ENCODE assay signal across 9 mouse cellular contexts in the genomic region with DNA sequence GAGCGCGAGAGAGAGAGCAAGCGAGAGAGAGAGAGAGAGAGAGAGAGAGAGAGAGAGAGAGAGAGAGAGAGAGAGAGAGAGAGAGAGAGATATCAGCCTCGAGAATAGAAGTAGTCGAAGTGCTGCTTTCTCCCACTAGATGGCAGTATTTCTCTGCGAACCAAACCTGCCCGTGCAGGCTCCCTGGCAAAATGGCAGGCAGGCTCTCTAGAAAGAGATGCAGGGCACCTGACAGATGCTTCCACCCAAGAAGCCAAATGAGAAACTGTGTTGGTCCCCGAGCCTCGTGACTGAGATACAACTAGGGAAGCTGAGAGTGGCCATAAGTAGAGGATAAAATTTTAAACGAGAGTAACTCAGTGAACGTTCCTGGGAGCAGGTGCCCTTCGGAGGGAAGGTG. TPM values are rescaled to one million over a fixed set of nuclear protein-coding genes. Genes with fewer than 3 reads are reported as not detected.
DNase-seq lines count a peak whose midpoint lies in the region; TF ChIP-seq lines count a peak whose summit lies in the region.
"Had no signal": no experiment of that assay in that cellular context is flagged by ENCODE, and none has a peak within 500 bp of the region (broad histone marks: within the 10 kb centered on the region; RNA-seq: fewer than 3 reads in every experiment).

No protein-coding gene starts in this region.

- H3K36me3 ChIP-seq in CH12.LX (replicated peaks in 1 of 2; ENCODE audit: control insufficient read depth in 1 of 2, insufficient read depth in 1 of 2, low read length in 1 of 2): no peaks in the 10 kb centered on the region
- H3K36me3 ChIP-seq: hindbrain, embryonic 15.5 days had no signal

- H3K9ac ChIP-seq in CH12.LX (ENCODE audit: insufficient read depth, low read depth): no peak overlapping the region
- H3K9ac ChIP-seq: hindbrain, embryonic 15.5 days had no signal

- 0 out of 4 replicates have a peak, but pooled peaks cover 0 to 3% of the 10 kb centered on the region in 2 experiments for H3K4me1 ChIP-seq in CH12.LX (ENCODE audit: control insufficient read depth in 1 of 2, insufficient read depth in 2 of 2)

- TF ChIP-seq POLR2A in CH12.LX (IDR thresholded peaks at IDR 0.05; ENCODE audit: low read depth, low read length): no peak

- dilution Hi-C loops in CH12.LX (cut with MboI; ENCODE audit: extremely low pct_ligation_motif_present, extremely low pct_unique_long_range_greater_than_20kb, low sequenced_read_pairs): no loop called here

- in situ Hi-C loops in CH12.LX (cut with MboI; ENCODE audit: low pct_ligation_motif_present, low pct_unique_long_range_greater_than_20kb, low sequenced_read_pairs): loop anchor here (5.0 to 10.0 kb wide), 2 partner anchors 233 to 271 kb away; no protein-coding TSS in a partner anchor

- H3K9me3 ChIP-seq in CH12.LX (replicated peaks; ENCODE audit: low read length): peaks cover 12% of the 10 kb centered on the region
- H3K9me3 ChIP-seq: hindbrain, embryonic 15.5 days had no signal

- peak; percentile 45 to 91 for TF ChIP-seq CTCF in CH12.LX (conservative IDR thresholded peaks at IDR 0.05 in 1 of 2, IDR thresholded peaks at IDR 0.05 in 1 of 2; ENCODE audit: low read depth in 2 of 2, low read length in 2 of 2)

- no peak for TF ChIP-seq EP300 in CH12.LX (IDR thresholded peaks at IDR 0.05; ENCODE audit: low read length)

- TF ChIP-seq RAD21 in CH12.LX (IDR thresholded peaks at IDR 0.05; ENCODE audit: low read depth, low read length): peak; percentile 90

- peak overlapping the region; percentile 88 for H3K4me2 ChIP-seq in CH12.LX (ENCODE audit: insufficient read depth, low read depth, poor library complexity, severe bottlenecking)
- H3K4me2 ChIP-seq: hindbrain, embryonic 15.5 days had no signal

- H3K27me3 ChIP-seq in CH12.LX (replicated peaks): peaks cover 37% of the 10 kb centered on the region

- no peaks in the 10 kb centered on the region for H3K79me2 ChIP-seq in CH12.LX (replicated peaks; ENCODE audit: control insufficient read depth, extremely low read depth, insufficient read depth, poor library complexity, severe bottlenecking)

- no peak overlapping the region for H3K4me3 ChIP-seq in CH12.LX (replicated peaks in 1 of 3; ENCODE audit: low read depth in 2 of 3, low read length in 2 of 3, poor library complexity in 1 of 3)
- H3K4me3 ChIP-seq: hindbrain, embryonic 15.5 days had no signal

- peak; percentile 81 for DNase-seq in CH12.LX (ENCODE audit: extremely low read depth)
- peak; percentile 61 for DNase-seq in adrenal gland, adult 2 months
- peak; percentile 61 for DNase-seq in embryo, embryonic 11.5 days (ENCODE audit: low read depth, low spot score)
- peak; percentile 70 for DNase-seq in heart, adult 8-10 months (ENCODE audit: low spot score)
- peak; percentile 71 for DNase-seq in layer of hippocampus, adult 9-10 months (ENCODE audit: low spot score)
- DNase-seq in lung, postnatal 14 days: peak; percentile 75
- DNase-seq in retina, postnatal 1 day: peak; percentile 89
- peak; percentile 46 for DNase-seq in urinary bladder, postnatal 25 days (ENCODE audit: low spot score)

- H3K27ac ChIP-seq in CH12.LX (ENCODE audit: insufficient read depth, low read depth): no peak overlapping the region
- H3K27ac ChIP-seq: hindbrain, embryonic 15.5 days had no signal

TF ChIP-seq in CH12.LX, 34 proteins besides CTCF, POLR2A, EP300 and RAD21:
- no peak; the same call in 1 of the 2 replicates for TF ChIP-seq MXI1 (IDR thresholded peaks at IDR 0.05; ENCODE audit: low read depth, low read length)
- no peak for TF ChIP-seq POLR2AphosphoS2 (IDR thresholded peaks at IDR 0.05; ENCODE audit: low read depth, low read length)
- no peak for TF ChIP-seq PAX5 (IDR thresholded peaks at IDR 0.05; ENCODE audit: low read length)
- no peak for TF ChIP-seq ZMIZ1 (IDR thresholded peaks at IDR 0.05; ENCODE audit: low read depth, low read length)
- TF ChIP-seq IRF4 (IDR thresholded peaks at IDR 0.05; ENCODE audit: low read depth, low read length): peak; percentile 38; the same call in 1 of the 2 replicates
- TF ChIP-seq ETS1 (conservative IDR thresholded peaks at IDR 0.05; ENCODE audit: low read depth, low read length): no peak
- peak; percentile 74 for TF ChIP-seq ZC3H11A (IDR thresholded peaks at IDR 0.05; ENCODE audit: low read depth, low read length)
- TF ChIP-seq MYC (IDR thresholded peaks at IDR 0.05; ENCODE audit: low read depth, low read length): 0 out of 2 replicates have a peak, but pooled peaks have one; percentile 50
- TF ChIP-seq RCOR1 (conservative IDR thresholded peaks at IDR 0.05; ENCODE audit: low read depth, low read length): no peak
- TF ChIP-seq NRF1 (IDR thresholded peaks at IDR 0.05; ENCODE audit: low read depth, low read length): no peak
- no peak for TF ChIP-seq TCF12 (IDR thresholded peaks at IDR 0.05; ENCODE audit: low read depth, low read length)
- TF ChIP-seq TBP (conservative IDR thresholded peaks at IDR 0.05; ENCODE audit: low read depth, low read length): no peak
- TF ChIP-seq CHD1 (IDR thresholded peaks at IDR 0.05; ENCODE audit: low read depth, low read length): no peak
- no peak for TF ChIP-seq MAZ (IDR thresholded peaks at IDR 0.05; ENCODE audit: low read depth, low read length)
- no peak for TF ChIP-seq USF1 (IDR thresholded peaks at IDR 0.05; ENCODE audit: low read depth, low read length)
- TF ChIP-seq MAFK (IDR thresholded peaks at IDR 0.05; ENCODE audit: insufficient replicate concordance, low read length): no peak
- no peak for TF ChIP-seq HCFC1 (IDR thresholded peaks at IDR 0.05; ENCODE audit: low read depth, low read length)
- TF ChIP-seq JUND (conservative IDR thresholded peaks at IDR 0.05; ENCODE audit: low read depth, low read length): peak; percentile 65
- TF ChIP-seq BHLHE40 (IDR thresholded peaks at IDR 0.05; ENCODE audit: low read depth, low read length): peak; percentile 64
- peak; percentile 43; the same call in 1 of the 2 replicates for TF ChIP-seq NELFE (IDR thresholded peaks at IDR 0.05; ENCODE audit: low read depth, low read length)
- peak; percentile 90 for TF ChIP-seq SMC3 (IDR thresholded peaks at IDR 0.05; ENCODE audit: low read depth, low read length)
- TF ChIP-seq MEF2A (IDR thresholded peaks at IDR 0.05; ENCODE audit: borderline replicate concordance, low read depth, low read length): peak; percentile 30; the same call in 1 of the 2 replicates
- 0 out of 2 replicates have a peak, but pooled peaks have one; percentile 32 for TF ChIP-seq SIN3A (IDR thresholded peaks at IDR 0.05; ENCODE audit: low read length)
- TF ChIP-seq KAT2A (IDR thresholded peaks at IDR 0.05; ENCODE audit: insufficient replicate concordance, low read length): no peak

RNA-seq across cellular contexts. Expression of gene 4932438H23Rik, which starts 13.4 kb away (rescaled TPM):
- total RNA-seq in CH12.LX (2012; rRNA removed) (not detected in 2 replicates), CH12.LX (2014; rRNA removed) (not detected in 2 replicates)
- not detected in 2 replicates for polyA plus RNA-seq in CH12.LX (2012; ENCODE audit: insufficient read length, low read depth)
- total RNA-seq in adrenal gland, adult 2 months (2021): under 1 TPM in 1 of 2 experiments, not detected in 1; 0.21 TPM
- polyA plus RNA-seq in adrenal gland, adult 2 months (2012; rRNA removed): 0.06 TPM in 1 of 2 replicates, not detected in the other
- under 1 TPM in 3 of 4 experiments, not detected in 1; 0.11 to 0.16 (median 0.14) TPM for total RNA-seq in heart, adult 8-10 months (2022)

RNA-seq across cellular contexts. Expression of gene Paxbp1, which starts 37.2 kb away (rescaled TPM):
- 38.5 and 39.4 TPM in 2 replicates for total RNA-seq in CH12.LX (2012; rRNA removed)
- total RNA-seq in CH12.LX (2014; rRNA removed): 74.4 and 96.9 TPM in 2 replicates
- 69.7 and 77.1 TPM in 2 replicates for polyA plus RNA-seq in CH12.LX (2012; ENCODE audit: insufficient read length, low read depth)
- 10 to 100 TPM; 32.9 to 63.1 TPM for total RNA-seq in adrenal gland, adult 2 months (2021)
- polyA plus RNA-seq in adrenal gland, adult 2 months (2012; rRNA removed): 8.8 and 11.6 TPM in 2 replicates
- total RNA-seq in heart, adult 8-10 months (2022): 10 to 100 TPM in 3 of 4 experiments, 1 to 10 TPM in 1; 8.1 to 18.6 (median 12.5) TPM
